Mouse (Mus musculus) cerebellum, adult 2 months (tissue): ENCODE results near the gene Pknox2.

Source experiments
- CTCF ChIP-seq: fragments of 200-500 bp; IDR thresholded peaks from 2 replicates; pipeline ENCODE4 v1.5.1; 2011; ENCODE audit warnings: low read depth, mild to moderate bottlenecking, control low read depth, low read length, moderate library complexity, borderline replicate concordance; ENCODE audit not compliant: insufficient read depth
- POLR2A ChIP-seq: fragments of 200-500 bp; IDR thresholded peaks from 2 replicates; pipeline ENCODE4 v1.6.1; 2011; ENCODE audit warnings: low read length, control low read depth, borderline replicate concordance; ENCODE audit not compliant: insufficient read depth

- no peak for TF ChIP-seq CTCF
- TF ChIP-seq POLR2A = no peak
Observed at GRCm38 (mm10) chr9:37098600-37098999, 48.6 kb downstream of the Pknox2 start.
